Mouse (Mus musculus) MEL (cell line): ENCODE data around the gene Adam12. TPM values are rescaled to one million over a fixed set of nuclear protein-coding genes. Genes with fewer than 3 reads are reported as not detected.

Source experiments
- DNase-seq: peaks from one replicate; pipeline ENCODE4 v3.0.0; 2011; ENCODE audit warnings: low read depth, low spot score
- H3K27ac ChIP-seq: 2 replicates; pipeline ENCODE4 v1.5.1; 2012; ENCODE audit warnings: low read depth, mild to moderate bottlenecking, control low read depth, low read length, moderate library complexity; ENCODE audit not compliant: control insufficient read depth
- H3K27me3 ChIP-seq, 2 experiments: fragments of 150-350 bp in 1 of 2; sonication (generic) in 1 of 2; 2 replicates each; pipeline ENCODE4 v1.6.1; 2012; ENCODE audit warnings: low read length in 2 of 2, mild to moderate bottlenecking in 2 of 2, improper control_type of control experiment in 1 of 2, moderate library complexity in 1 of 2; ENCODE audit not compliant: insufficient read depth in 2 of 2, control insufficient read depth in 1 of 2
- H3K36me3 ChIP-seq, 2 experiments: 2 replicates each; pipeline ENCODE4 v1.6.1; 2012 to 2014; ENCODE audit warnings: low read length in 2 of 2, improper control_type of control experiment in 1 of 2, inconsistent platforms in 1 of 2, mild to moderate bottlenecking in 1 of 2; ENCODE audit not compliant: insufficient read depth in 2 of 2, control insufficient read depth in 1 of 2
- H3K4me1 ChIP-seq, 2 experiments: fragments of 150-350 bp in 1 of 2; sonication (generic) in 1 of 2; 2 replicates each; pipeline ENCODE4 v1.6.1; 2012; ENCODE audit warnings: low read length in 2 of 2, improper control_type of control experiment in 1 of 2, mild to moderate bottlenecking in 1 of 2; ENCODE audit not compliant: insufficient read depth in 2 of 2, control insufficient read depth in 1 of 2
- H3K4me3 ChIP-seq, 2 experiments: fragments of 150-350 bp in 1 of 2; sonication (generic) in 1 of 2; 2 replicates each; pipeline ENCODE4 v1.5.1; 2012; ENCODE audit warnings: low read depth in 2 of 2, low read length in 2 of 2, mild to moderate bottlenecking in 2 of 2, moderate library complexity in 2 of 2, control low read depth in 1 of 2, improper control_type of control experiment in 1 of 2; ENCODE audit not compliant: control insufficient read depth in 1 of 2, insufficient read depth in 1 of 2
- H3K79me2 ChIP-seq: 2 replicates; pipeline ENCODE4 v1.6.1; 2012; ENCODE audit warnings: mild to moderate bottlenecking, low read length, moderate library complexity; ENCODE audit not compliant: control insufficient read depth, poor library complexity, insufficient read depth
- H3K9ac ChIP-seq: 2 replicates; pipeline ENCODE4 v1.6.1; 2012; ENCODE audit warnings: low read depth, mild to moderate bottlenecking, control low read depth, low read length, moderate library complexity; ENCODE audit not compliant: control insufficient read depth, poor library complexity, severe bottlenecking
- H3K9me3 ChIP-seq: fragments of 150-350 bp; sonication (generic); replicated peaks from 2 replicates; pipeline ENCODE4 v1.6.1; 2012; ENCODE audit warnings: mild to moderate bottlenecking, low read length, improper control_type of control experiment, moderate library complexity; ENCODE audit not compliant: insufficient read depth
- BHLHE40 ChIP-seq: IDR thresholded peaks from 2 replicates; pipeline ENCODE4 v1.6.1; 2012; ENCODE audit warnings: low read depth, mild to moderate bottlenecking, inconsistent platforms, low read length, improper control_type of control experiment, borderline replicate concordance
- CHD1 ChIP-seq: IDR thresholded peaks from 2 replicates; pipeline ENCODE4 v1.6.1; 2012; ENCODE audit warnings: low read depth, mild to moderate bottlenecking, inconsistent platforms, low read length, improper control_type of control experiment
- CTCF ChIP-seq, 3 experiments: IDR thresholded peaks in 2 of 3; conservative IDR thresholded peaks in 1 of 3; 2 replicates each; pipeline ENCODE4 v1.5.1; 2011 to 2012; ENCODE audit warnings: low read length in 3 of 3, low read depth in 2 of 3, mild to moderate bottlenecking in 2 of 3, improper control_type of control experiment in 1 of 3, inconsistent platforms in 1 of 3, mixed read lengths in 1 of 3, moderate library complexity in 1 of 3; ENCODE audit not compliant: control insufficient read depth in 1 of 3, insufficient read depth in 1 of 3, poor library complexity in 1 of 3, severe bottlenecking in 1 of 3
- E2F4 ChIP-seq: IDR thresholded peaks from 2 replicates; pipeline ENCODE4 v1.6.1; 2011; ENCODE audit warnings: low read depth, low read length, improper control_type of control experiment, borderline replicate concordance
- EP300 ChIP-seq, 2 experiments: IDR thresholded peaks; 2 replicates each; pipeline ENCODE4 v1.6.1; 2011; ENCODE audit warnings: improper control_type of control experiment in 2 of 2, low read length in 2 of 2, low read depth in 1 of 2, mild to moderate bottlenecking in 1 of 2
- ETS1 ChIP-seq: IDR thresholded peaks from 2 replicates; pipeline ENCODE4 v1.6.1; 2012; ENCODE audit warnings: low read depth, mild to moderate bottlenecking, inconsistent platforms, low read length, improper control_type of control experiment, moderate library complexity
- GABPA ChIP-seq: IDR thresholded peaks from 2 replicates; pipeline ENCODE4 v1.6.1; 2012; ENCODE audit warnings: low read depth, mild to moderate bottlenecking, inconsistent platforms, low read length, improper control_type of control experiment, moderate library complexity
- GATA1 ChIP-seq: IDR thresholded peaks from 2 replicates; pipeline ENCODE4 v1.6.1; 2011; ENCODE audit warnings: low read depth, low read length, improper control_type of control experiment
- HCFC1 ChIP-seq: IDR thresholded peaks from 2 replicates; pipeline ENCODE4 v1.6.1; 2012; ENCODE audit warnings: low read depth, mild to moderate bottlenecking, inconsistent platforms, low read length, improper control_type of control experiment, moderate library complexity
- JUND ChIP-seq: IDR thresholded peaks from 2 replicates; pipeline ENCODE4 v1.6.1; 2011; ENCODE audit warnings: low read depth, mild to moderate bottlenecking, improper control_type of control experiment, low read length
- MAFK ChIP-seq: IDR thresholded peaks from 2 replicates; pipeline ENCODE4 v1.6.1; 2011; ENCODE audit warnings: low read depth, mild to moderate bottlenecking, low read length, improper control_type of control experiment, borderline replicate concordance
- MAZ ChIP-seq: IDR thresholded peaks from 2 replicates; pipeline ENCODE4 v1.6.1; 2012; ENCODE audit warnings: low read depth, mild to moderate bottlenecking, inconsistent platforms, low read length, improper control_type of control experiment
- MEF2A ChIP-seq: IDR thresholded peaks from 2 replicates; pipeline ENCODE4 v1.6.1; 2014; ENCODE audit warnings: low read depth, mild to moderate bottlenecking, inconsistent platforms, low read length, improper control_type of control experiment; ENCODE audit not compliant: poor library complexity, insufficient replicate concordance, severe bottlenecking; ENCODE audit errors: extremely low read depth
- NRF1 ChIP-seq: IDR thresholded peaks from 2 replicates; pipeline ENCODE4 v1.6.1; 2014; ENCODE audit warnings: low read depth, mild to moderate bottlenecking, inconsistent platforms, low read length, improper control_type of control experiment, moderate library complexity; ENCODE audit not compliant: poor library complexity, insufficient read depth, severe bottlenecking
- POLR2A ChIP-seq, 2 experiments: IDR thresholded peaks; 2 replicates each; pipeline ENCODE4 v1.6.1; 2011 to 2012; ENCODE audit warnings: low read length in 2 of 2, mild to moderate bottlenecking in 2 of 2, control low read depth in 1 of 2, improper control_type of control experiment in 1 of 2, low read depth in 1 of 2, moderate library complexity in 1 of 2; ENCODE audit not compliant: control insufficient read depth in 1 of 2, insufficient read depth in 1 of 2, poor library complexity in 1 of 2
- POLR2AphosphoS2 ChIP-seq: IDR thresholded peaks from 2 replicates; pipeline ENCODE4 v1.6.1; 2011; ENCODE audit warnings: low read length, improper control_type of control experiment
- POLR2AphosphoS5 ChIP-seq: IDR thresholded peaks from 2 replicates; pipeline ENCODE4 v1.6.1; 2012; ENCODE audit warnings: low read depth, borderline replicate concordance, mild to moderate bottlenecking, inconsistent platforms, low read length, moderate library complexity, mixed read lengths
- RAD21 ChIP-seq: IDR thresholded peaks from 2 replicates; pipeline ENCODE4 v1.6.1; 2011; ENCODE audit warnings: mild to moderate bottlenecking, low read depth, low read length, improper control_type of control experiment
- SMC3 ChIP-seq: IDR thresholded peaks from 2 replicates; pipeline ENCODE4 v1.6.1; 2011; ENCODE audit warnings: low read depth, low read length, improper control_type of control experiment
- TAL1 ChIP-seq: IDR thresholded peaks from 2 replicates; pipeline ENCODE4 v1.6.1; 2012; ENCODE audit warnings: mild to moderate bottlenecking, inconsistent platforms, low read length, moderate library complexity, mixed read lengths
- TBP ChIP-seq: IDR thresholded peaks from 2 replicates; pipeline ENCODE4 v1.8.0; 2011; ENCODE audit warnings: low read depth, low read length, improper control_type of control experiment
- UBTF ChIP-seq: IDR thresholded peaks from 2 replicates; pipeline ENCODE4 v1.6.1; 2012; ENCODE audit warnings: low read depth, mild to moderate bottlenecking, inconsistent platforms, low read length, improper control_type of control experiment, moderate library complexity, borderline replicate concordance; ENCODE audit not compliant: insufficient read depth
- USF1 ChIP-seq: IDR thresholded peaks from 2 replicates; pipeline ENCODE4 v1.6.1; 2014; ENCODE audit warnings: low read depth, mild to moderate bottlenecking, inconsistent platforms, low read length, improper control_type of control experiment, moderate library complexity
- USF2 ChIP-seq, 2 experiments: IDR thresholded peaks; 2 replicates each; pipeline ENCODE4 v1.6.1; 2011 to 2012; ENCODE audit warnings: improper control_type of control experiment in 2 of 2, low read length in 2 of 2, borderline replicate concordance in 1 of 2, inconsistent platforms in 1 of 2, low read depth in 1 of 2, mild to moderate bottlenecking in 1 of 2; ENCODE audit not compliant: insufficient read depth in 1 of 2
- ZC3H11A ChIP-seq: IDR thresholded peaks from 2 replicates; pipeline ENCODE4 v1.6.1; 2012; ENCODE audit warnings: low read depth, mild to moderate bottlenecking, inconsistent platforms, low read length, improper control_type of control experiment
- ZKSCAN1 ChIP-seq: IDR thresholded peaks from 2 replicates; pipeline ENCODE4 v1.6.1; 2012; ENCODE audit warnings: low read depth, mild to moderate bottlenecking, inconsistent platforms, low read length, improper control_type of control experiment, moderate library complexity
- ZNF384 ChIP-seq: IDR thresholded peaks from 2 replicates; pipeline ENCODE4 v1.6.1; 2012; ENCODE audit warnings: low read depth, mild to moderate bottlenecking, inconsistent platforms, low read length, improper control_type of control experiment
- polyA plus RNA-seq, 2 experiments: library from polyadenylated mRNA; stranded (reverse) in 1 of 2; unstranded in 1 of 2; fragments of >175 nt in 1 of 2; fragments of >200 nt in 1 of 2; gene quantifications; 2 replicates each; pipeline versions ENCODE4 v1.2.1 to v1.2.4; 2012; ENCODE audit warnings: low replicate concordance in 2 of 2, low read depth in 1 of 2; ENCODE audit not compliant: insufficient read length in 2 of 2, insufficient read depth in 1 of 2, missing spikeins in 1 of 2
- total RNA-seq: library from RNA; depleted of rRNA; stranded (reverse); fragments of 300-350 nt; gene quantifications from 2 replicates; pipeline ENCODE4 v1.2.3, GENCODE M21; 2012

The Adam12 gene
- total and polyA plus RNA-seq, 3 experiments = not detected

GRCm38 (mm10) chr7:133985648-133986047 lies 246.3 kb downstream of the Adam12 start:
- H3K4me1 ChIP-seq = no peaks in the 10 kb centered on the region
- H3K27me3 ChIP-seq = no peaks in the 10 kb centered on the region
- no peak for DNase-seq
- TF ChIP-seq ETS1 (no peak), MEF2A (no peak), USF1 (no peak), RAD21 (no peak), NRF1 (no peak), POLR2AphosphoS5 (no peak), ZNF384 (no peak), E2F4 (no peak), SMC3 (no peak), POLR2A (IDR thresholded peaks at IDR 0.05; ENCODE audit: control insufficient read depth in 1 of 2, insufficient read depth in 1 of 2, low read depth in 1 of 2, low read length in 2 of 2, poor library complexity in 1 of 2) (no peak), BHLHE40 (no peak), GATA1 (no peak), JUND (no peak), USF2 (IDR thresholded peaks at IDR 0.05; ENCODE audit: borderline replicate concordance in 1 of 2, insufficient read depth in 1 of 2, low read depth in 1 of 2, low read length in 2 of 2) (no peak), TAL1 (no peak), ZC3H11A (no peak)
- no peaks in the 10 kb centered on the region for H3K36me3 ChIP-seq
- H3K9me3 ChIP-seq = no peaks in the 10 kb centered on the region
- no peak overlapping the region for H3K27ac ChIP-seq
- no peaks in the 10 kb centered on the region for H3K79me2 ChIP-seq
- H3K4me3 ChIP-seq = no peak overlapping the region
- no peak overlapping the region for H3K9ac ChIP-seq

GRCm38 (mm10) chr7:133976388-133977122 lies 255.4 kb downstream of the Adam12 start:
- Histone ChIP-seq H3K4me1 (no peaks in the 10 kb centered on the region), H3K9ac (no peak overlapping the region), H3K79me2 (no peaks in the 10 kb centered on the region), H3K27me3 (no peaks in the 10 kb centered on the region), H3K27ac (no peak overlapping the region), H3K36me3 (no peaks in the 10 kb centered on the region), H3K4me3 (no peak overlapping the region), H3K9me3 (no peaks in the 10 kb centered on the region)
- no peak for TF ChIP-seq SMC3
- TF ChIP-seq BHLHE40 = no peak
- TF ChIP-seq ZKSCAN1 = no peak
- TF ChIP-seq HCFC1 = no peak
- TF ChIP-seq USF2 (IDR thresholded peaks at IDR 0.05; ENCODE audit: borderline replicate concordance in 1 of 2, insufficient read depth in 1 of 2, low read depth in 1 of 2, low read length in 2 of 2) = no peak
- TF ChIP-seq POLR2AphosphoS2 = no peak
- no peak for TF ChIP-seq TBP
- TF ChIP-seq GATA1 = no peak
- no peak for TF ChIP-seq CTCF (IDR thresholded peaks at IDR 0.05 in 2 of 3, conservative IDR thresholded peaks at IDR 0.05 in 1 of 3; ENCODE audit: control insufficient read depth in 1 of 3, insufficient read depth in 1 of 3, low read depth in 2 of 3, low read length in 3 of 3, poor library complexity in 1 of 3, severe bottlenecking in 1 of 3)
- no peak for TF ChIP-seq GABPA
- no peak for TF ChIP-seq EP300 (IDR thresholded peaks at IDR 0.05; ENCODE audit: low read depth in 1 of 2, low read length in 2 of 2)
- TF ChIP-seq NRF1 = no peak
- no peak for TF ChIP-seq MAZ
- TF ChIP-seq ZC3H11A = no peak
- no peak for TF ChIP-seq MAFK
- no peak for TF ChIP-seq TAL1
- no peak for TF ChIP-seq CHD1
- TF ChIP-seq UBTF = no peak
- DNase-seq = no peak
